Mouse (Mus musculus) midbrain, embryonic 12.5 days (tissue): ENCODE data around the gene Plau. TPM values are rescaled to one million over a fixed set of nuclear protein-coding genes. Genes with fewer than 3 reads are reported as not detected.

Experiments used
- ATAC-seq: fragments of 200-750 bp; cut with Nextera tagmentation; 2 replicates; pipeline ENCODE4 v1.8.0; 2017; ENCODE audit warnings: low read depth, moderate TSS enrichment, moderate library complexity; ENCODE audit not compliant: low FRiP score
- H3K27ac ChIP-seq: fragments of 300-500 bp; sonication (generic); replicated peaks from 2 replicates; pipeline ENCODE4 v1.5.1; 2016; ENCODE audit warnings: mild to moderate bottlenecking
- H3K27me3 ChIP-seq: fragments of 300-500 bp; sonication (generic); 2 replicates; pipeline ENCODE4 v1.6.1; 2016; ENCODE audit warnings: mild to moderate bottlenecking
- H3K36me3 ChIP-seq: fragments of 300-500 bp; sonication (generic); 2 replicates; pipeline ENCODE4 v1.6.1; 2016
- H3K4me1 ChIP-seq: fragments of 300-500 bp; sonication (generic); 2 replicates; pipeline ENCODE4 v1.6.1; 2016
- H3K4me2 ChIP-seq: fragments of 300-500 bp; sonication (generic); replicated peaks from 2 replicates; pipeline ENCODE4 v1.6.1; 2016; ENCODE audit warnings: mild to moderate bottlenecking, moderate library complexity
- H3K4me3 ChIP-seq: fragments of 300-500 bp; sonication (generic); 2 replicates; pipeline ENCODE4 v1.5.1; 2016; ENCODE audit warnings: mild to moderate bottlenecking
- H3K9ac ChIP-seq: fragments of 300-500 bp; sonication (generic); replicated peaks from 2 replicates; pipeline ENCODE4 v1.6.1; 2016; ENCODE audit warnings: mild to moderate bottlenecking, moderate library complexity
- H3K9me3 ChIP-seq: fragments of 300-500 bp; sonication (generic); 2 replicates; pipeline ENCODE4 v1.6.1; 2016; ENCODE audit warnings: mild to moderate bottlenecking
- WGBS: fragments of 180-500 bp; shearing (Covaris S2); methylation state at CpG from one replicate; pipeline ENCODE4 v1.1.7; 2016; 5-methylcytosine and 5-hydroxymethylcytosine counted together
- polyA plus RNA-seq: library from polyadenylated mRNA; unstranded; fragments of >200 nt; fragmentation: Nextera tagmentation; extraction: Ambion mirVana; gene quantifications from 2 replicates; pipeline ENCODE4 v1.2.1, GENCODE M21; 2016

Gene Plau
- polyA plus RNA-seq, 1 experiment from 2014 or later: 0.29 TPM

- peaks cover 6% of the 10 kb centered on the region for H3K4me1 ChIP-seq
- WGBS: 87% methylated on average over 4 of the region's 4 CpGs
- no peak overlapping the region for H3K4me3 ChIP-seq
- no peaks in the 10 kb centered on the region for H3K36me3 ChIP-seq
- ATAC-seq: no peak
- peaks cover 18% of the 10 kb centered on the region for H3K27me3 ChIP-seq
- H3K4me2 ChIP-seq: no peak overlapping the region
- H3K9me3 ChIP-seq: no peaks in the 10 kb centered on the region
- no peak overlapping the region for H3K9ac ChIP-seq
- no peak overlapping the region for H3K27ac ChIP-seq
Measured at GRCm38 (mm10) chr14:20833525-20833924, 2.9 kb upstream of the Plau start.

GRCm38 (mm10) chr14:20834136-20834535, 2.3 kb upstream of the Plau start:
- no peaks in the 10 kb centered on the region for H3K9me3 ChIP-seq
- no peak overlapping the region for H3K4me2 ChIP-seq
- H3K9ac ChIP-seq: no peak overlapping the region

GRCm38 (mm10) chr14:20836905-20837376, 481 bp downstream of the Plau start:
- Histone ChIP-seq H3K27me3 (peaks cover 25% of the 10 kb centered on the region), H3K4me3 (peak overlapping the region; percentile 53), H3K4me1 (peaks cover 6% of the 10 kb centered on the region), H3K9me3 (no peaks in the 10 kb centered on the region), H3K9ac (peak overlapping the region; percentile 62), H3K4me2 (peak overlapping the region; percentile 95), H3K36me3 (no peaks in the 10 kb centered on the region), H3K27ac (no peak overlapping the region)
- WGBS: 12% methylated on average over 10 of the region's 10 CpGs
- no peak for ATAC-seq

More at GRCm38 (mm10) chr14:20834136-20834535, 2.3 kb upstream of the Plau start:
- H3K4me3 ChIP-seq: no peak overlapping the region
- H3K27ac ChIP-seq: no peak overlapping the region
- peaks cover 6% of the 10 kb centered on the region for H3K4me1 ChIP-seq
- 71% methylated on average over 7 of the region's 7 CpGs for WGBS
- ATAC-seq: no peak
- H3K36me3 ChIP-seq: no peaks in the 10 kb centered on the region
- H3K27me3 ChIP-seq: peaks cover 23% of the 10 kb centered on the region

- Histone ChIP-seq H3K36me3 (no peaks in the 10 kb centered on the region), H3K27me3 (peaks cover 25% of the 10 kb centered on the region), H3K4me3 (no peak overlapping the region), H3K9me3 (no peaks in the 10 kb centered on the region), H3K9ac (no peak overlapping the region), H3K4me2 (no peak overlapping the region), H3K27ac (no peak overlapping the region), H3K4me1 (peaks cover 6% of the 10 kb centered on the region)
- WGBS: 82% methylated on average over 7 of the region's 7 CpGs
- no peak for ATAC-seq
Measured at GRCm38 (mm10) chr14:20837681-20838080, 1.2 kb downstream of the Plau start.

- H3K9ac ChIP-seq: no peak overlapping the region
- peaks cover 25% of the 10 kb centered on the region for H3K27me3 ChIP-seq
- peaks cover 4% of the 10 kb centered on the region for H3K4me1 ChIP-seq
- H3K4me2 ChIP-seq: no peak overlapping the region
- H3K4me3 ChIP-seq: no peak overlapping the region
- H3K36me3 ChIP-seq: no peaks in the 10 kb centered on the region
- no peak overlapping the region for H3K27ac ChIP-seq
- no peak for ATAC-seq
- 82% methylated on average over 2 of the region's 2 CpGs for WGBS
- no peaks in the 10 kb centered on the region for H3K9me3 ChIP-seq
Measured at GRCm38 (mm10) chr14:20841526-20841925, 5.1 kb downstream of the Plau start.

GRCm38 (mm10) chr14:20842629-20843028, 6.2 kb downstream of the Plau start:
- Histone ChIP-seq H3K4me2 (no peak overlapping the region), H3K27ac (no peak overlapping the region), H3K9ac (no peak overlapping the region), H3K4me3 (no peak overlapping the region), H3K36me3 (no peaks in the 10 kb centered on the region), H3K27me3 (peaks cover 16% of the 10 kb centered on the region), H3K9me3 (no peaks in the 10 kb centered on the region), H3K4me1 (no peaks in the 10 kb centered on the region)
- WGBS: 80% methylated on average over 3 of the region's 3 CpGs
- ATAC-seq: no peak

GRCm38 (mm10) chr14:20844126-20844525, 7.7 kb downstream of the Plau start:
- Histone ChIP-seq H3K4me1 (no peaks in the 10 kb centered on the region), H3K36me3 (no peaks in the 10 kb centered on the region), H3K27me3 (peaks cover 2% of the 10 kb centered on the region; the same call in 1 of the 2 replicates), H3K9me3 (no peaks in the 10 kb centered on the region), H3K4me3 (no peak overlapping the region), H3K27ac (no peak overlapping the region), H3K4me2 (no peak overlapping the region), H3K9ac (no peak overlapping the region)
- WGBS: 87% methylated on average over 6 of the region's 6 CpGs
- no peak for ATAC-seq

- no peaks in the 10 kb centered on the region for H3K4me1 ChIP-seq
- H3K9ac ChIP-seq: no peak overlapping the region
- 89% methylated on average over 10 of the region's 10 CpGs for WGBS
- H3K27ac ChIP-seq: no peak overlapping the region
- no peaks in the 10 kb centered on the region for H3K27me3 ChIP-seq
- no peak for ATAC-seq
- no peak overlapping the region for H3K4me2 ChIP-seq
- H3K4me3 ChIP-seq: no peak overlapping the region
- H3K9me3 ChIP-seq: no peaks in the 10 kb centered on the region
- H3K36me3 ChIP-seq: no peaks in the 10 kb centered on the region
Measured at GRCm38 (mm10) chr14:20844671-20845576, 8.5 kb downstream of the Plau start.

GRCm38 (mm10) chr14:20845577-20846088, 9.2 kb downstream of the Plau start:
- ATAC-seq: no peak

GRCm38 (mm10) chr14:20846214-20846613, 9.8 kb downstream of the Plau start:
- H3K4me2 ChIP-seq: no peak overlapping the region
- no peaks in the 10 kb centered on the region for H3K36me3 ChIP-seq
- no peak for ATAC-seq
- H3K9me3 ChIP-seq: no peaks in the 10 kb centered on the region
- no peak overlapping the region for H3K9ac ChIP-seq
- no peak overlapping the region for H3K4me3 ChIP-seq
- 83% methylated on average over 7 of the region's 7 CpGs for WGBS
- no peaks in the 10 kb centered on the region for H3K4me1 ChIP-seq
- no peaks in the 10 kb centered on the region for H3K27me3 ChIP-seq
- H3K27ac ChIP-seq: no peak overlapping the region

More at GRCm38 (mm10) chr14:20845577-20846088, 9.2 kb downstream of the Plau start:
- no peak overlapping the region for H3K4me3 ChIP-seq
- H3K9me3 ChIP-seq: no peaks in the 10 kb centered on the region
- no peaks in the 10 kb centered on the region for H3K36me3 ChIP-seq
- H3K27ac ChIP-seq: no peak overlapping the region
- no peak overlapping the region for H3K4me2 ChIP-seq
- no peak overlapping the region for H3K9ac ChIP-seq
- no peaks in the 10 kb centered on the region for H3K27me3 ChIP-seq
- 76% methylated on average over 9 of the region's 9 CpGs for WGBS
- no peaks in the 10 kb centered on the region for H3K4me1 ChIP-seq

GRCm38 (mm10) chr14:20847637-20848129, 11.2 kb downstream of the Plau start:
- no peak for ATAC-seq
- no peak overlapping the region for H3K4me3 ChIP-seq

GRCm38 (mm10) chr14:20849753-20850152, 13.3 kb downstream of the Plau start:
- Histone ChIP-seq H3K9ac (no peak overlapping the region), H3K27me3 (no peaks in the 10 kb centered on the region), H3K4me1 (no peaks in the 10 kb centered on the region), H3K27ac (no peak overlapping the region), H3K9me3 (no peaks in the 10 kb centered on the region), H3K4me2 (no peak overlapping the region), H3K4me3 (no peak overlapping the region), H3K36me3 (no peaks in the 10 kb centered on the region)
- ATAC-seq: no peak
- WGBS: 69% methylated on average over 4 of the region's 4 CpGs

More at GRCm38 (mm10) chr14:20847637-20848129, 11.2 kb downstream of the Plau start:
- H3K9me3 ChIP-seq: no peaks in the 10 kb centered on the region
- H3K27me3 ChIP-seq: no peaks in the 10 kb centered on the region
- no peaks in the 10 kb centered on the region for H3K36me3 ChIP-seq
- no peaks in the 10 kb centered on the region for H3K4me1 ChIP-seq
- no peak overlapping the region for H3K4me2 ChIP-seq
- H3K9ac ChIP-seq: no peak overlapping the region
- 86% methylated on average over 3 of the region's 3 CpGs for WGBS
- H3K27ac ChIP-seq: no peak overlapping the region
